Mouse (Mus musculus): ENCODE data around the gene Hsd17b14. TPM values are rescaled to one million over a fixed set of nuclear protein-coding genes. Genes with fewer than 3 reads are reported as not detected.

The Hsd17b14 gene
- polyA plus RNA-seq (2012; rRNA removed) = 0.37 and 0.56 TPM in 2 replicates

GRCm38 (mm10) chr7:45554744-45555143 is at the start of gene Hsd17b14:
Hsd17b14 (plus strand) TSS chr7:45554893.

GRCm38 (mm10) chr7:45509912-45510787 is 44.5 kb upstream of the Hsd17b14 start, which contains the start of gene Nucb1:
Nucb1 (minus strand) TSS chr7:45510406.

DNA sequence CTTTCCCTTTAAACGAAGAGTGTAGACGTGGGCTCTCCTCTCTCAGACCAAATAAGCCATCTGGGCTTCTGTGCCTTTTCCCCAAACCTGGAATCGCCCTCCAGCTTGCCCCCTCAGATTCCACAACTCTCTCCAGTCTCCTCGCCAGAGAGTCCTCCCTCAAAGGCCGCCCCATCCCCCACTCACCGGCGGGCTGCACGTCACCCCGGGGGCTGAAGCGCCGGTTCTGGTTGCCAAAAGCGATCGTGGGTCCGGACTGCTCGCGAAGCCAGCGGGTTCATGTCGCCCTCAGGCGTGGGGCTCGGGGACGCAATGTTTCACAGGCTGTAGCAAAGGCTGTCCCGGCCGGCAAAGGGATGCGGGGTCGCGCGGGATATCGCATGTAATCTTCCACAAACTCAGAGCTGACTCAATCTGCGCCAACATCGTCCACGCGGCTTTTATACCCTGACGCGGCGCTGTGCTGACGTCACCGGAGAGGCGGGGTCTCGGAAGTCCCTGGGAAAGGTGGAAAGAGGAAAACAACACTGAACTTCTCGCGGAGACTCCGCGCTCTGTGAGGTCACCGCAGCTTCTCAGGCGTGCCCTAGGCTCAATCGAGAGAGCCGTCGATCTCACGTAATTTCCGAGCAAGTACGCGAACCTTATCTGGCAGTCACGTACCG is 28.8 kb upstream of the Hsd17b14 start, which contains the start of the genes Ppp1r15a and Plekha4:
TSS of gene Ppp1r15a (minus strand) at position 460 of the 665 bp plus-strand sequence.
TSS of gene Plekha4 (plus strand) at position 522 of the 665 bp plus-strand sequence.

DNA sequence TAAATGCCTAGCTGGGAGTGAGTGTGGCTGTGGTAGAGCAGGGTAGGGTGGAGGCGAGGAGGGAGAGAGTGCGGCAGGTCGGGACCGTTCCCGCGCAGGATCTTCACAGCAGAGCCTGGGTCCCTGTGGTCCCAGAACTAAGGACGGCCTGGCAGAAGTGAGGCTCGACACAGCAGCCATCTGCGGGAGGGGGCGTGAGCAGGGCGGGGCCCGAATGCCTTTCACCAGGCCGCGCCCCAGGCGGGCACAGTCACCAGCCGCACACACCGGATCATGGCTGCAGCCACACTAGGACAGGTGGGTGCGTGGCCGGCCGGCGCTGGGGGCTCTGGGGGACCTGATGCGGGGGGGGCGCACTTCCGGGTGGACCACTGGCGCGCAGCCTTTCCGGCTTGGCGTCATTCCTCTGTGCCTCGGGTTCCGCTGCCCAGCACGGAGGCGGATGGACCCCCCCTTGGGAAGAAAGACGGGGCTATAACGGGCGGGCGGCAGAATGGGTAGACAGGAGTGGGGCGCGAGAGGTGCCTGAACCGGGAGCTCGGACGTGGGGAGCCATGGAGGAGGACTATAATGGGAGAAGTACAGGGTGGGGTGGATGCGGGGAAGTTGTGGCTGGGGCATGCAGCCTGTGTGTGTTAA is 15.5 kb downstream of the Hsd17b14 start, which contains the start of gene Bcat2:
TSS of gene Bcat2 (plus strand) at position 51 of the 639 bp plus-strand sequence.

GRCm38 (mm10) chr7:45617042-45617695 is 62.5 kb downstream of the Hsd17b14 start, which contains the start of gene Fut1:
Fut1 (plus strand) TSS chr7:45617289.

Other genes starting within 250 kb of the Hsd17b14 start
- gene Trpm4, start 221.1 kb upstream of the Hsd17b14 start, polyA plus RNA-seq (2012; rRNA removed) = 18.1 and 19.9 TPM in 2 replicates
- gene Hrc, start 219.6 kb upstream of the Hsd17b14 start, polyA plus RNA-seq (2012; rRNA removed) = 1.7 and 4.2 TPM in 2 replicates
- 13.7 and 16.5 TPM in 2 replicates for gene Ppfia3, start 187.9 kb upstream of the Hsd17b14 start, polyA plus RNA-seq (2012; rRNA removed)
- 3.5 and 3.6 TPM in 2 replicates for gene Lin7b, start 184.3 kb upstream of the Hsd17b14 start, polyA plus RNA-seq (2012; rRNA removed)
- 695 and 1,491 TPM in 2 replicates for gene Snrnp70, start 159.2 kb upstream of the Hsd17b14 start, polyA plus RNA-seq (2012; rRNA removed)
- gene Kcna7, start 149.2 kb upstream of the Hsd17b14 start, polyA plus RNA-seq (2012; rRNA removed) = 0.04 TPM in 1 of 2 replicates, not detected in the other
- 1.3 and 2.1 TPM in 2 replicates for gene Ntf5, start 141.2 kb upstream of the Hsd17b14 start, polyA plus RNA-seq (2012; rRNA removed)
- gene Lhb, start 134.1 kb upstream of the Hsd17b14 start, polyA plus RNA-seq (2012; rRNA removed) = 0.16 TPM in 1 of 2 replicates, not detected in the other
- 19.0 and 32.3 TPM in 2 replicates for gene Gys1, start 120.0 kb upstream of the Hsd17b14 start, polyA plus RNA-seq (2012; rRNA removed)
- 154 and 206 TPM in 2 replicates for gene Ruvbl2, start 116.8 kb upstream of the Hsd17b14 start, polyA plus RNA-seq (2012; rRNA removed)
- 1,702 and 1,837 TPM in 2 replicates for gene Ftl1, start 95.0 kb upstream of the Hsd17b14 start, polyA plus RNA-seq (2012; rRNA removed)
- 146 and 199 TPM in 2 replicates for gene Bax, start 88.0 kb upstream of the Hsd17b14 start, polyA plus RNA-seq (2012; rRNA removed)
- 0.24 and 0.80 TPM in 2 replicates for gene Tulp2, start 73.0 kb upstream of the Hsd17b14 start, polyA plus RNA-seq (2012; rRNA removed)
- not detected in 2 replicates for gene Gm45808, start 68.1 kb upstream of the Hsd17b14 start, polyA plus RNA-seq (2012; rRNA removed)
- 3.5 and 3.9 TPM in 2 replicates for gene Dhdh, start 66.1 kb upstream of the Hsd17b14 start, polyA plus RNA-seq (2012; rRNA removed)
- gene Nucb1, start 44.5 kb upstream of the Hsd17b14 start, polyA plus RNA-seq (2012; rRNA removed) = 101 and 117 TPM in 2 replicates
- gene Ppp1r15a, start 28.6 kb upstream of the Hsd17b14 start, polyA plus RNA-seq (2012; rRNA removed) = 14.8 and 20.2 TPM in 2 replicates
- 1.8 and 4.0 TPM in 2 replicates for gene Plekha4, start 28.6 kb upstream of the Hsd17b14 start, polyA plus RNA-seq (2012; rRNA removed)
- 29.4 and 42.2 TPM in 2 replicates for gene Bcat2, start 15.3 kb downstream of the Hsd17b14 start, polyA plus RNA-seq (2012; rRNA removed)
- gene Fgf21, start 60.6 kb downstream of the Hsd17b14 start, polyA plus RNA-seq (2012; rRNA removed) = 0.07 TPM in 1 of 2 replicates, not detected in the other
- 0.01 and 0.04 TPM in 2 replicates for gene Fut1, start 62.4 kb downstream of the Hsd17b14 start, polyA plus RNA-seq (2012; rRNA removed)
- 0.20 and 0.22 TPM in 2 replicates for gene Izumo1, start 66.9 kb downstream of the Hsd17b14 start, polyA plus RNA-seq (2012; rRNA removed)
- 7.7 and 8.8 TPM in 2 replicates for gene Rasip1, start 72.6 kb downstream of the Hsd17b14 start, polyA plus RNA-seq (2012; rRNA removed)
- gene Mamstr, start 85.1 kb downstream of the Hsd17b14 start, polyA plus RNA-seq (2012; rRNA removed) = 2.8 and 5.1 TPM in 2 replicates
- 0.02 and 0.15 TPM in 2 replicates for gene Fut2, start 111.5 kb downstream of the Hsd17b14 start, polyA plus RNA-seq (2012; rRNA removed)
- 0.64 and 0.94 TPM in 2 replicates for gene Ntn5, start 129.1 kb downstream of the Hsd17b14 start, polyA plus RNA-seq (2012; rRNA removed)
- gene Sec1, start 139.5 kb downstream of the Hsd17b14 start, polyA plus RNA-seq (2012; rRNA removed) = 1.3 and 2.3 TPM in 2 replicates
- gene Car11, start 144.9 kb downstream of the Hsd17b14 start, polyA plus RNA-seq (2012; rRNA removed) = 22.0 and 26.1 TPM in 2 replicates
- gene Dbp, start 150.2 kb downstream of the Hsd17b14 start, polyA plus RNA-seq (2012; rRNA removed) = 7.3 and 9.1 TPM in 2 replicates
- 1,250 and 1,262 TPM in 2 replicates for gene Rpl18, start 160.6 kb downstream of the Hsd17b14 start, polyA plus RNA-seq (2012; rRNA removed)
- gene Sphk2, start 163.1 kb downstream of the Hsd17b14 start, polyA plus RNA-seq (2012; rRNA removed) = 25.3 and 27.1 TPM in 2 replicates
- 1.3 and 1.6 TPM in 2 replicates for gene Fam83e, start 166.3 kb downstream of the Hsd17b14 start, polyA plus RNA-seq (2012; rRNA removed)
- gene Spaca4, start 170.9 kb downstream of the Hsd17b14 start, polyA plus RNA-seq (2012; rRNA removed) = not detected in 2 replicates
- gene Lmtk3, start 228.8 kb downstream of the Hsd17b14 start, polyA plus RNA-seq (2012; rRNA removed) = 85.6 and 107 TPM in 2 replicates
- gene Sult2b1, start 229.8 kb downstream of the Hsd17b14 start, polyA plus RNA-seq (2012; rRNA removed) = 0.56 and 0.88 TPM in 2 replicates